Mouse (Mus musculus) CH12.LX (cell line): ENCODE results near the gene Thsd4. TPM values are rescaled to one million over a fixed set of nuclear protein-coding genes. Genes with fewer than 3 reads are reported as not detected.

ENCODE experiments used
- DNase-seq: peaks from one replicate; pipeline ENCODE4 v3.0.0-alpha.2; 2013; ENCODE audit errors: extremely low read depth
- H3K27ac ChIP-seq: 2 replicates; pipeline ENCODE4 v1.5.1; 2012; ENCODE audit warnings: low read depth, mild to moderate bottlenecking, control low read depth, moderate library complexity; ENCODE audit not compliant: insufficient read depth
- H3K27me3 ChIP-seq: replicated peaks from 2 replicates; pipeline ENCODE3; 2012; ENCODE audit warnings: inconsistent platforms
- H3K36me3 ChIP-seq, 2 experiments: replicated peaks in 1 of 2; 2 replicates each; pipeline versions ENCODE3 to v1.6.1; 2012; ENCODE audit warnings: inconsistent platforms in 1 of 2, low read length in 1 of 2, mild to moderate bottlenecking in 1 of 2, mixed read lengths in 1 of 2, moderate library complexity in 1 of 2; ENCODE audit not compliant: control insufficient read depth in 1 of 2, insufficient read depth in 1 of 2
- H3K4me1 ChIP-seq, 2 experiments: 2 replicates each; pipeline ENCODE4 v1.6.1; 2012; ENCODE audit warnings: inconsistent platforms in 1 of 2, moderate library complexity in 1 of 2; ENCODE audit not compliant: insufficient read depth in 2 of 2, control insufficient read depth in 1 of 2
- H3K4me2 ChIP-seq: 2 replicates; pipeline ENCODE4 v1.6.1; 2012; ENCODE audit warnings: low read depth, mild to moderate bottlenecking, control low read depth; ENCODE audit not compliant: poor library complexity, insufficient read depth, severe bottlenecking
- H3K4me3 ChIP-seq, 3 experiments: fragments of 150-350 bp in 1 of 3; sonication (generic) in 1 of 3; replicated peaks in 1 of 3; 2 replicates each; pipeline versions ENCODE3 to v1.5.1; 2011 to 2012; ENCODE audit warnings: low read depth in 2 of 3, low read length in 2 of 3, mild to moderate bottlenecking in 2 of 3, moderate library complexity in 2 of 3, control low read depth in 1 of 3, improper control_type of control experiment in 1 of 3, inconsistent platforms in 1 of 3, mixed read lengths in 1 of 3; ENCODE audit not compliant: poor library complexity in 1 of 3
- H3K79me2 ChIP-seq: replicated peaks from 2 replicates; pipeline ENCODE4 v1.6.1; 2012; ENCODE audit warnings: mild to moderate bottlenecking, moderate library complexity; ENCODE audit not compliant: control insufficient read depth, poor library complexity, insufficient read depth, severe bottlenecking; ENCODE audit errors: extremely low read depth
- H3K9ac ChIP-seq: 2 replicates; pipeline ENCODE4 v1.6.1; 2012; ENCODE audit warnings: low read depth, mild to moderate bottlenecking, control low read depth, moderate library complexity; ENCODE audit not compliant: insufficient read depth
- H3K9me3 ChIP-seq: replicated peaks from 2 replicates; pipeline ENCODE3; 2012; ENCODE audit warnings: low read length, inconsistent platforms, mixed read lengths
- CTCF ChIP-seq, 2 experiments: IDR thresholded peaks in 1 of 2; conservative IDR thresholded peaks in 1 of 2; 2 replicates each; pipeline ENCODE4 v1.5.1; 2011 to 2012; ENCODE audit warnings: low read depth in 2 of 2, low read length in 2 of 2, improper control_type of control experiment in 1 of 2, inconsistent platforms in 1 of 2, mild to moderate bottlenecking in 1 of 2, moderate library complexity in 1 of 2
- ETS1 ChIP-seq: conservative IDR thresholded peaks from 2 replicates; pipeline ENCODE4 v1.6.1; 2012; ENCODE audit warnings: low read depth, mild to moderate bottlenecking, inconsistent platforms, low read length, improper control_type of control experiment, moderate library complexity
- GABPA ChIP-seq: IDR thresholded peaks from 2 replicates; pipeline ENCODE4 v1.6.1; 2012; ENCODE audit warnings: low read depth, low read length, improper control_type of control experiment, inconsistent platforms; ENCODE audit not compliant: insufficient replicate concordance
- HCFC1 ChIP-seq: IDR thresholded peaks from 2 replicates; pipeline ENCODE4 v1.6.1; 2012; ENCODE audit warnings: low read depth, mild to moderate bottlenecking, inconsistent platforms, low read length, improper control_type of control experiment
- MAFK ChIP-seq: IDR thresholded peaks from 2 replicates; pipeline ENCODE4 v1.6.1; 2011; ENCODE audit warnings: low read length, improper control_type of control experiment; ENCODE audit not compliant: insufficient replicate concordance
- MAX ChIP-seq: IDR thresholded peaks from 2 replicates; pipeline ENCODE4 v1.6.1; 2011; ENCODE audit warnings: low read length, improper control_type of control experiment
- MAZ ChIP-seq: IDR thresholded peaks from 2 replicates; pipeline ENCODE4 v1.6.1; 2012; ENCODE audit warnings: low read depth, mild to moderate bottlenecking, inconsistent platforms, low read length, improper control_type of control experiment, moderate library complexity
- MEF2A ChIP-seq: IDR thresholded peaks from 2 replicates; pipeline ENCODE4 v1.6.1; 2014; ENCODE audit warnings: low read depth, mild to moderate bottlenecking, inconsistent platforms, low read length, improper control_type of control experiment, borderline replicate concordance
- MXI1 ChIP-seq: IDR thresholded peaks from 2 replicates; pipeline ENCODE4 v1.6.1; 2011; ENCODE audit warnings: mild to moderate bottlenecking, low read depth, low read length, improper control_type of control experiment
- NRF1 ChIP-seq: IDR thresholded peaks from 2 replicates; pipeline ENCODE4 v1.6.1; 2014; ENCODE audit warnings: low read depth, mild to moderate bottlenecking, inconsistent platforms, low read length, improper control_type of control experiment, moderate library complexity
- RCOR1 ChIP-seq: conservative IDR thresholded peaks from 2 replicates; pipeline ENCODE4 v1.6.1; 2012; ENCODE audit warnings: low read depth, mild to moderate bottlenecking, inconsistent platforms, low read length, improper control_type of control experiment
- TBP ChIP-seq: conservative IDR thresholded peaks from 2 replicates; pipeline ENCODE4 v1.6.1; 2011; ENCODE audit warnings: low read depth, low read length, improper control_type of control experiment
- TCF12 ChIP-seq: IDR thresholded peaks from 2 replicates; pipeline ENCODE4 v1.6.1; 2014; ENCODE audit warnings: low read depth, mild to moderate bottlenecking, inconsistent platforms, low read length, improper control_type of control experiment
- UBTF ChIP-seq: IDR thresholded peaks from 2 replicates; pipeline ENCODE4 v1.6.1; 2012; ENCODE audit warnings: low read depth, mild to moderate bottlenecking, inconsistent platforms, low read length, improper control_type of control experiment, moderate library complexity
- USF1 ChIP-seq: IDR thresholded peaks from 2 replicates; pipeline ENCODE4 v1.6.1; 2014; ENCODE audit warnings: low read depth, mild to moderate bottlenecking, inconsistent platforms, low read length, improper control_type of control experiment
- ZC3H11A ChIP-seq: IDR thresholded peaks from 2 replicates; pipeline ENCODE4 v1.6.1; 2012; ENCODE audit warnings: low read depth, mild to moderate bottlenecking, inconsistent platforms, low read length, improper control_type of control experiment
- ZMIZ1 ChIP-seq: IDR thresholded peaks from 2 replicates; pipeline ENCODE4 v1.6.1; 2012; ENCODE audit warnings: low read depth, mild to moderate bottlenecking, inconsistent platforms, low read length, improper control_type of control experiment
- ZNF384 ChIP-seq: IDR thresholded peaks from 2 replicates; pipeline ENCODE4 v1.6.1; 2012; ENCODE audit warnings: low read depth, low read length, improper control_type of control experiment, inconsistent platforms
- dilution Hi-C: fragments of 300-500 bp; cut with MboI; formaldehyde crosslinking; loops from 2 replicates; pipeline ENCODE4 v1.14.3; 2020; ENCODE audit warnings: low sequenced_read_pairs; ENCODE audit not compliant: extremely low pct_unique_long_range_greater_than_20kb, extremely low pct_ligation_motif_present
- in situ Hi-C: fragments of 300-500 bp; cut with MboI; formaldehyde crosslinking; loops from 3 replicates; pipeline ENCODE4 v1.14.3; 2019; ENCODE audit warnings: low sequenced_read_pairs, low pct_ligation_motif_present, low pct_unique_long_range_greater_than_20kb, mixed read lengths
- polyA plus RNA-seq: library from polyadenylated mRNA; unstranded; fragments of >175 nt; gene quantifications from 2 replicates; pipeline ENCODE4 v1.2.1, GENCODE M21; 2012; ENCODE audit warnings: low read depth; ENCODE audit not compliant: insufficient read length
- total RNA-seq, 2 experiments: library from RNA; depleted of rRNA; stranded (reverse); fragments of 300-350 nt in 1 of 2; fragments of >200 nt in 1 of 2; gene quantifications; 2 replicates each; pipeline ENCODE4 v1.2.3; 2012 to 2014

Thsd4 gene
- total and polyA plus RNA-seq, 3 experiments = not detected

- DNase-seq = no peak
- no peaks in the 10 kb centered on the region for H3K9me3 ChIP-seq
- no peaks in the 10 kb centered on the region for H3K27me3 ChIP-seq
- H3K36me3 ChIP-seq = no peaks in the 10 kb centered on the region
- H3K4me1 ChIP-seq = peaks cover 0 to 27% of the 10 kb centered on the region in 2 experiments; a peak in 2 of 4 replicates
- H3K9ac ChIP-seq = no peak overlapping the region
- TF ChIP-seq GABPA (no peak), MEF2A (no peak), RCOR1 (no peak), ZNF384 (no peak), USF1 (no peak), MAX (no peak), NRF1 (no peak), MXI1 (no peak), ZC3H11A (no peak), ZMIZ1 (no peak), MAZ (no peak), TBP (no peak), HCFC1 (no peak), ETS1 (no peak), TCF12 (no peak)
- no peaks in the 10 kb centered on the region for H3K79me2 ChIP-seq
- in situ Hi-C loops = no loop called here
- H3K27ac ChIP-seq = no peak overlapping the region
- no peak overlapping the region for H3K4me3 ChIP-seq
- H3K4me2 ChIP-seq = no peak overlapping the region
- dilution Hi-C loops = no loop called here
These were observed 123.8 kb downstream of the Thsd4 start for GRCm38 (mm10) chr9:60398073-60398472.

DNA sequence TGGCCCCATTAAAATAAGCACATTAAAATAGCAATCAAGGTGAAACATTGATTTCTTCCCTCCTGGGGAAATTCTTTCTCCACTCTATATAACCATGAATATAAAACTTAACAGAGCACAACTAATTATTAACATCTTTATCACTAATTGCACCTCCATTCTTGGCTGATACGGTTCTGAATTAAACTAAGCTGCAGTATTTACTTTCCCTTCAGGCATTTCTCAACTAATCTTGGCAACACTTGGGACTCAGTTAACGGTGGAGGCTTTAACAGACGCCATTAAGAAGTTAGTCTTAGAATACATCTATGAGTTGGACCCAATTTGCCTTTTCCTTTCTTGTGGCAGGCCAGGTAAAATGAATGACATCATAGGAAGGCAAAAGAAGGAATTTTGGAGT lies 125.8 kb downstream of the Thsd4 start:
- Histone ChIP-seq H3K27me3 (no peaks in the 10 kb centered on the region), H3K4me3 (no peak overlapping the region), H3K4me1 (peaks cover 3 to 16% of the 10 kb centered on the region in 2 experiments), H3K9me3 (no peaks in the 10 kb centered on the region), H3K4me2 (no peak overlapping the region), H3K79me2 (no peaks in the 10 kb centered on the region)
- dilution Hi-C loops = no loop called here
- TF ChIP-seq USF1 (no peak), UBTF (no peak), CTCF (conservative IDR thresholded peaks at IDR 0.05 in 1 of 2, IDR thresholded peaks at IDR 0.05 in 1 of 2; ENCODE audit: low read depth in 2 of 2, low read length in 2 of 2) (no peak), MAFK (no peak)
- TF ChIP-seq, all 38 proteins: peak for 0
- Histone ChIP-seq H3K9ac (no peak overlapping the region), H3K36me3 (no peaks in the 10 kb centered on the region), H3K27ac (no peak overlapping the region)
- no peak for DNase-seq
- in situ Hi-C loops = no loop called here
